Mouse (Mus musculus) olfactory bulb, adult 2 months (tissue): ENCODE data around the gene Cpne6. TPM values are rescaled to one million over a fixed set of nuclear protein-coding genes. Genes with fewer than 3 reads are reported as not detected.

ENCODE experiments used
- H3K27ac ChIP-seq: fragments of 200-500 bp; 2 replicates; pipeline ENCODE4 v1.5.1; 2012; ENCODE audit warnings: low read depth, low read length; ENCODE audit not compliant: insufficient read depth
- H3K4me1 ChIP-seq: fragments of 200-500 bp; 2 replicates; pipeline ENCODE4 v1.6.1; 2012; ENCODE audit warnings: low read length; ENCODE audit not compliant: control insufficient read depth, insufficient read depth
- H3K4me3 ChIP-seq: fragments of 200-500 bp; 2 replicates; pipeline ENCODE4 v1.5.1; 2012; ENCODE audit warnings: mild to moderate bottlenecking, low read depth, low read length, moderate library complexity; ENCODE audit not compliant: insufficient read depth
- CTCF ChIP-seq: fragments of 200-500 bp; IDR thresholded peaks from 2 replicates; pipeline ENCODE4 v1.5.1; 2012; ENCODE audit warnings: low read depth, mild to moderate bottlenecking, low read length, moderate library complexity; ENCODE audit not compliant: insufficient read depth
- POLR2A ChIP-seq: fragments of 200-500 bp; IDR thresholded peaks from 2 replicates; pipeline ENCODE4 v1.6.1; 2012; ENCODE audit warnings: mild to moderate bottlenecking, low read depth, low read length, moderate library complexity; ENCODE audit not compliant: insufficient read depth
- WGBS: fragments of 180-500 bp; shearing (Covaris S2); methylation state at CpG from one replicate; pipeline ENCODE4 v1.1.7; 2018; 5-methylcytosine and 5-hydroxymethylcytosine counted together
- polyA plus RNA-seq: library from polyadenylated mRNA; stranded (reverse); fragments of >200 nt; gene quantifications from 2 replicates; pipeline ENCODE4 v1.2.4, GENCODE M21; 2012; ENCODE audit warnings: low replicate concordance; ENCODE audit not compliant: missing spikeins, insufficient read depth, insufficient read length

The Cpne6 gene
- polyA plus RNA-seq, 1 experiment, result 357 TPM

- Histone ChIP-seq H3K27ac (no peak overlapping the region), H3K4me3 (no peak overlapping the region), H3K4me1 (peaks cover 7% of the 10 kb centered on the region)
- TF ChIP-seq CTCF, result peak; percentile 45; the same call in 1 of the 2 replicates
- no peak for TF ChIP-seq POLR2A
- WGBS, result 26% methylated on average over 5 of the region's 5 CpGs
Observed at GRCm38 (mm10) chr14:55557003-55557402, 46.8 kb downstream of the Cpne6 start.

GRCm38 (mm10) chr14:55557587-55557986, 47.3 kb downstream of the Cpne6 start:
- WGBS, result 93% methylated on average over 3 of the region's 3 CpGs
- peaks cover 8% of the 10 kb centered on the region for H3K4me1 ChIP-seq
- no peak overlapping the region for H3K27ac ChIP-seq
- TF ChIP-seq CTCF (no peak), POLR2A (no peak)
- no peak overlapping the region for H3K4me3 ChIP-seq

- WGBS, result 47% methylated on average over 6 of the region's 6 CpGs
- TF ChIP-seq CTCF (no peak), POLR2A (no peak)
- peaks cover 8% of the 10 kb centered on the region for H3K4me1 ChIP-seq
- H3K4me3 ChIP-seq, result no peak overlapping the region
- no peak overlapping the region for H3K27ac ChIP-seq
Observed at GRCm38 (mm10) chr14:55558740-55559448, 48.6 kb downstream of the Cpne6 start.

- Histone ChIP-seq H3K4me3 (peak within 1 kb of the TSS; percentile 76), H3K4me1 (peaks cover 8% of the 10 kb centered on the region), H3K27ac (peak within 1 kb of the TSS; percentile 99)
- under 1% methylated on average over 27 of the region's 27 CpGs for WGBS
- no peak for TF ChIP-seq CTCF
- TF ChIP-seq POLR2A, result no peak; the same call in 1 of the 2 replicates
Observed at GRCm38 (mm10) chr14:55559799-55560201, 49.6 kb downstream of the Cpne6 start, which contains the start of gene Dcaf11. TSS of gene Dcaf11 (plus strand) at chr14:55560006.

- Histone ChIP-seq H3K27ac (peak within 1 kb of the TSS; percentile 99), H3K4me1 (peaks cover 8% of the 10 kb centered on the region), H3K4me3 (peak within 1 kb of the TSS; percentile 76)
- TF ChIP-seq CTCF, result no peak
- peak; percentile 46; the same call in 1 of the 2 replicates for TF ChIP-seq POLR2A
- WGBS, result under 1% methylated on average over 51 of the region's 51 CpGs
Observed at GRCm38 (mm10) chr14:55560202-55561073, 50.2 kb downstream of the Cpne6 start, which contains the start of gene A730061H03Rik. TSS of gene A730061H03Rik (minus strand) at chr14:55560406.

- TF ChIP-seq CTCF, result no peak
- no peak overlapping the region for H3K27ac ChIP-seq
- peaks cover 8% of the 10 kb centered on the region for H3K4me1 ChIP-seq
- WGBS, result 85% methylated on average over 10 of the region's 10 CpGs
- H3K4me3 ChIP-seq, result no peak overlapping the region
Observed at GRCm38 (mm10) chr14:55561860-55562259, 51.6 kb downstream of the Cpne6 start.

- 89% methylated on average over 11 of the region's 11 CpGs for WGBS
- TF ChIP-seq POLR2A, result no peak
- TF ChIP-seq CTCF, result no peak
- no peak overlapping the region for H3K4me3 ChIP-seq
Observed at GRCm38 (mm10) chr14:55563249-55563648, 53.0 kb downstream of the Cpne6 start.

GRCm38 (mm10) chr14:55565748-55566147, 55.5 kb downstream of the Cpne6 start:
- Histone ChIP-seq H3K27ac (no peak overlapping the region), H3K4me3 (no peak overlapping the region), H3K4me1 (peaks cover 8% of the 10 kb centered on the region)
- 88% methylated on average over 3 of the region's 3 CpGs for WGBS
- TF ChIP-seq CTCF, result no peak
- TF ChIP-seq POLR2A, result no peak

More at GRCm38 (mm10) chr14:55563249-55563648, 53.0 kb downstream of the Cpne6 start:
- Histone ChIP-seq H3K4me1 (peaks cover 8% of the 10 kb centered on the region), H3K27ac (no peak overlapping the region)

Other genes with a start within 250 kb of the Cpne6 start
- gene Dhrs4, start 31.7 kb upstream of the Cpne6 start, polyA plus RNA-seq, result not detected in 2 replicates
- gene Carmil3, start 19.8 kb upstream of the Cpne6 start, polyA plus RNA-seq, result not detected in 2 replicates
- not detected in 2 replicates for gene Nrl, start 14.5 kb downstream of the Cpne6 start, polyA plus RNA-seq
- gene Pck2, start 29.8 kb downstream of the Cpne6 start, polyA plus RNA-seq, result not detected in 2 replicates
- not detected in 2 replicates for gene Dcaf11, start 49.6 kb downstream of the Cpne6 start, polyA plus RNA-seq
- gene A730061H03Rik, start 50.0 kb downstream of the Cpne6 start, polyA plus RNA-seq, result not detected in 2 replicates
- not detected in 2 replicates for gene Fitm1, start 65.2 kb downstream of the Cpne6 start, polyA plus RNA-seq
- gene Psme1, start 67.7 kb downstream of the Cpne6 start, polyA plus RNA-seq, result not detected in 2 replicates
- gene Emc9, start 74.9 kb downstream of the Cpne6 start, polyA plus RNA-seq, result not detected in 2 replicates
- not detected in 2 replicates for gene Psme2, start 80.7 kb downstream of the Cpne6 start, polyA plus RNA-seq
- gene Rnf31, start 81.3 kb downstream of the Cpne6 start, polyA plus RNA-seq, result not detected in 2 replicates
- gene Irf9, start 93.1 kb downstream of the Cpne6 start, polyA plus RNA-seq, result not detected in 2 replicates
- gene Rec8, start 107.6 kb downstream of the Cpne6 start, polyA plus RNA-seq, result not detected in 2 replicates
- gene Ipo4, start 125.5 kb downstream of the Cpne6 start, polyA plus RNA-seq, result not detected in 2 replicates
- not detected in 2 replicates for gene Gm49378, start 127.5 kb downstream of the Cpne6 start, polyA plus RNA-seq
- not detected in 2 replicates for gene Tm9sf1, start 133.4 kb downstream of the Cpne6 start, polyA plus RNA-seq
- gene Tssk4, start 139.7 kb downstream of the Cpne6 start, polyA plus RNA-seq, result not detected in 2 replicates
- gene Mdp1, start 150.1 kb downstream of the Cpne6 start, polyA plus RNA-seq, result not detected in 2 replicates
- gene Gmpr2, start 161.5 kb downstream of the Cpne6 start, polyA plus RNA-seq, result not detected in 2 replicates
- gene Nedd8, start 161.7 kb downstream of the Cpne6 start, polyA plus RNA-seq, result not detected in 2 replicates
- gene Tinf2, start 171.4 kb downstream of the Cpne6 start, polyA plus RNA-seq, result not detected in 2 replicates
- not detected in 2 replicates for gene Tgm1, start 203.5 kb downstream of the Cpne6 start, polyA plus RNA-seq
- gene Rabggta, start 211.8 kb downstream of the Cpne6 start, polyA plus RNA-seq, result not detected in 2 replicates
- not detected in 2 replicates for gene Dhrs1, start 235.2 kb downstream of the Cpne6 start, polyA plus RNA-seq
- not detected in 2 replicates for gene Nop9, start 235.2 kb downstream of the Cpne6 start, polyA plus RNA-seq
- gene Cideb, start 248.0 kb downstream of the Cpne6 start, polyA plus RNA-seq, result not detected in 2 replicates